Mouse (Mus musculus): ENCODE data around the gene Samd4. TPM values are rescaled to one million over a fixed set of nuclear protein-coding genes. Genes with fewer than 3 reads are reported as not detected.

Gene Samd4
- polyA plus RNA-seq, 1 experiment from 2014 or later = 0.34 TPM

DNA sequence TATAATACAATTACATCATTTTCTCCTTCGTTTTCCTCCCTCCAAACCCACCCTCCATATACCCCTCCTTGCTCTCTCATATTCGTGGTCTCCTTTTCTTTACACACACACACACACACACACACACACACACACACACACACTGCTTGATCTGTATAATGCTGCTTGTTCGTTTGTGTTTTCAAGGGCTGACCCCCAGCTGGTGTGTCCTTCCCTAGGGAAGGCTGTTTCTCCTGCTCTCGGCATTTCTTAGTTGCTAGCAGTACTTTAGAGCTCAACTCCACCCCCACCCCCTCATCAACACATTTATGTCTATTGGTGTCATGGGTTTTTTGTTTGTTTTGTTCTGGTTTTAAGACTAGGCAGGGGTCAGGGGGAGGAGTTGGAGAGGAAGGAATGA is 149.5 kb downstream of the Samd4 start:
- Histone ChIP-seq H3K9ac (replicated peaks) (no peak overlapping the region), H3K4me1 (ENCODE audit: insufficient read depth) (no peaks in the 10 kb centered on the region), H3K9me3 (ENCODE audit: low read length) (no peaks in the 10 kb centered on the region), H3K4me2 (ENCODE audit: low read depth, low read length) (no peak overlapping the region), H3K4me3 (ENCODE audit: low read depth, low read length) (no peak overlapping the region), H3K27ac (ENCODE audit: low read depth) (no peak overlapping the region), H3K36me3 (replicated peaks; ENCODE audit: insufficient read depth, low read length) (no peaks in the 10 kb centered on the region), H3K27me3 (ENCODE audit: insufficient read depth, low read length) (no peaks in the 10 kb centered on the region)
- ATAC-seq (no peak), DNase-seq (no peak)
- TF ChIP-seq EP300 (IDR thresholded peaks at IDR 0.05; ENCODE audit: low read depth) (no peak), CTCF (IDR thresholded peaks at IDR 0.05; ENCODE audit: low read depth) (no peak)
- 59% methylated on average over 4 of the region's 4 CpGs for WGBS (ENCODE audit: insufficient replicate concordance)

DNA sequence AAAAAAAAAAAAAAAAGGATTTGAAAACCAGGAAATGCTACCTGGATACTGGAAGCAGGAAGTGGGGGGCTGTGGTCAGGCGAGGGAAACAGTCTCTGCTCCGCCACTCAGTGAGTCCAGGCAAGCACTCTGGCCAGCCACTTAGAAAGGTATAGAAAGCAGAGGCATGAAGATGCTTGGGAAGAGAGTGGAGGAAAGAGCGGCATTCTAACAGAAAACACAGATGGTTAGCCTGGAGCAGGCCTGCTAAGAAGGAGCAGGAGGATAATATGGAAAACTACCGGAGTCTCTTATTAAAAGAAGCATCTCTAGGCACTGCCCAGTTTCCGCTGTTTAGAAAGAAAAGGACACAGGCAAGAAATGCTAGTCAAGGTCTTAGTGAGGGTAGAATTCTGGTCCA is 150.8 kb downstream of the Samd4 start:
- Histone ChIP-seq H3K9me3 (ENCODE audit: low read length) (no peaks in the 10 kb centered on the region), H3K4me1 (ENCODE audit: insufficient read depth) (no peaks in the 10 kb centered on the region), H3K36me3 (replicated peaks; ENCODE audit: insufficient read depth, low read length) (no peaks in the 10 kb centered on the region), H3K9ac (replicated peaks) (no peak overlapping the region), H3K4me3 (ENCODE audit: low read depth, low read length) (no peak overlapping the region), H3K4me2 (ENCODE audit: low read depth, low read length) (no peak overlapping the region), H3K27me3 (ENCODE audit: insufficient read depth, low read length) (no peaks in the 10 kb centered on the region), H3K27ac (ENCODE audit: low read depth) (no peak overlapping the region)
- no peak for TF ChIP-seq CTCF (IDR thresholded peaks at IDR 0.05; ENCODE audit: low read depth)
- TF ChIP-seq EP300 (IDR thresholded peaks at IDR 0.05; ENCODE audit: low read depth) = no peak
- WGBS (ENCODE audit: insufficient replicate concordance) = 69% methylated on average over 5 of the region's 5 CpGs
- ATAC-seq (no peak), DNase-seq (no peak)

DNA sequence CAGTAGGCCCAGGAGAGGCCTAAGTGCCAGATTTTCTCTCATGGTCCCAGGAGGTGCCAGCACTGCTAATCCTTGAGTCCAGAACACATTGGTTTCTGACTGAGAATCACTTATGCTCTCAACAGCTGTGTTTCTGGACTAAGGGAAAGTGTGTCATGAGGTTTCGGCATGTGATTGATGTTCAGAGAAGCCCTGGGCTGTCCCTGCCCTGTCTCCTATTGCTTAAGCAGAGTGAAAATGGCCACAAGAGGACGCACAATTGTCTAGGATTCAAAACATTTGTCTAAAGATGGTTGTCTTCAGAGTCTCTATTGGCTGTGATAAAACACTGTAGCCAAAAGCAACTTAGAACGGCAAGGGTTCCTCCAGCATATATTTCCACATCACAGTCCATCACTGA is 159.0 kb downstream of the Samd4 start:
- H3K9ac ChIP-seq (replicated peaks) = no peak overlapping the region
- no peak for ATAC-seq
- H3K4me2 ChIP-seq (ENCODE audit: low read depth, low read length) = no peak overlapping the region
- no peaks in the 10 kb centered on the region for H3K9me3 ChIP-seq (ENCODE audit: low read length)
- H3K36me3 ChIP-seq (replicated peaks; ENCODE audit: insufficient read depth, low read length) = no peaks in the 10 kb centered on the region
- H3K4me1 ChIP-seq (ENCODE audit: insufficient read depth) = no peaks in the 10 kb centered on the region
- H3K27me3 ChIP-seq (ENCODE audit: insufficient read depth, low read length) = no peaks in the 10 kb centered on the region
- no peak for DNase-seq
- WGBS (ENCODE audit: insufficient replicate concordance) = 76% methylated on average over 3 of the region's 3 CpGs
- TF ChIP-seq EP300 (IDR thresholded peaks at IDR 0.05; ENCODE audit: low read depth) (no peak), CTCF (IDR thresholded peaks at IDR 0.05; ENCODE audit: low read depth) (no peak)
- no peak overlapping the region for H3K4me3 ChIP-seq (ENCODE audit: low read depth, low read length)
- no peak overlapping the region for H3K27ac ChIP-seq (ENCODE audit: low read depth)

DNA sequence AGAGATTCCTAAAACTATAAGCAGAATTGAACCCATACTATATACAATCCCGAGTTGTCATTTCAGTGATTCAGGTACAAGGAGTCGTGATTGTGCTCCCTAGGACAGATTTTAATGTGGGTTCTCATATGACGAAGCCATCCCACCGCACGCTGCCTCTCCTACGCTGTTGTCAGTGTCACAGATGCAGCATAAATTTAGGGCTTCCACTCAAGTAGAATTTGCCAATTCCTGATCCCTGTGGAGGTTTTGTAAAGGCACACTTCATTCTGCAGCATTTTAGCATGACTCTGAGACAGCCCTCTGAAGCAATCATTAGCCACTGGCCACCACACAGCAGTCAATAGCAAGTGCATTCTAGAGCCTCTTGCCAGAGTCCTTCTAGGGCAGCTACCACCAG is 166.4 kb downstream of the Samd4 start:
- no peak for ATAC-seq
- no peak for TF ChIP-seq EP300 (IDR thresholded peaks at IDR 0.05; ENCODE audit: low read depth)
- no peak for TF ChIP-seq CTCF (IDR thresholded peaks at IDR 0.05; ENCODE audit: low read depth)
- H3K4me3 ChIP-seq (ENCODE audit: low read depth, low read length) = no peak overlapping the region

DNA sequence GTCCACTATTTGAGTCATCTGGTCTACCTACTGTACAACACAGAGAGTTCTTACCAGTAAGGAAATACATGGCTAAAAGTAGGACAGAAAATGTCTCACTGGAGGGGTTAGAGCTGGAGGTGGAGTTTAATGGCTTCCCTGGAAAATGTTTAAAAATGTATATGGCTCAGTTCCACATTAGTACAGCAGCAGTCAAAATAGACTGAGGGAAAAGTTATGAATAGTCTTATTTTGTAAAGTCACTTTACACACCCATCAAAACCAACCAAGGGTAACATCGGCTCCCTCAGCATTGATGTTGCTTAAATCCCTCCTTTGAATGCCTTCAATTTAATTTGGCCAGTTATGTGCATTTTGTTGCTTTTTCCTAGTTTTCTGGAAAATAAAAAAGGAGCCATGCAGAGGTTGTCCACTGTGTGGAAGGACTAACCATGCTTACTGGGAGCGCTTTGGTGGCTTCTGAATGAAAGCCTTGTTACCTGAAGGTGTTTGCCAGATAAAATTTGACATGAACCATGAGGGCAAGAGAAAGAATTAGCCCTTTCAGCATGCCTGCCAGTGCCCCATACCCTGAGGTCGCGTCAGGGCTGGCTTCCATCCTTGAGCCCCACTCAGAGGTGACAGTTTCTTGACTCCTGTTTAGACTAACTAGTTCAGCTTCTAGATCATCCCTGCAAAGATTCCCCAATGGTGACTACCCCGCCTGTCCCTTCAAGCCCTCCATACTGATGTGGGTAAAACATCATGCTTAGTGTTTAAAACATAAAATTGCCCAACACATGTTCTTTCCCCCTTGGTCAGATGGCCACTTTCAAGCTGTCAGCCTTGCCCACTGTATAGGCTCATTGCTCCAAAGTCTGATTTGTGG is 169.3 kb downstream of the Samd4 start:
- WGBS (ENCODE audit: insufficient replicate concordance) = 79% methylated on average over 5 of the region's 5 CpGs
- ATAC-seq (no peak), DNase-seq (no peak)
- TF ChIP-seq EP300 (IDR thresholded peaks at IDR 0.05; ENCODE audit: low read depth) = no peak
- no peak for TF ChIP-seq CTCF (IDR thresholded peaks at IDR 0.05; ENCODE audit: low read depth)
- Histone ChIP-seq H3K4me3 (ENCODE audit: low read depth, low read length) (no peak overlapping the region), H3K36me3 (replicated peaks; ENCODE audit: insufficient read depth, low read length) (no peaks in the 10 kb centered on the region), H3K27me3 (ENCODE audit: insufficient read depth, low read length) (no peaks in the 10 kb centered on the region), H3K9ac (replicated peaks) (no peak overlapping the region), H3K27ac (ENCODE audit: low read depth) (no peak overlapping the region), H3K9me3 (ENCODE audit: low read length) (no peaks in the 10 kb centered on the region), H3K4me2 (ENCODE audit: low read depth, low read length) (no peak overlapping the region), H3K4me1 (ENCODE audit: insufficient read depth) (no peaks in the 10 kb centered on the region)

More for the DNA sequence above, 166.4 kb downstream of the Samd4 start:
- Histone ChIP-seq H3K9me3 (ENCODE audit: low read length) (no peaks in the 10 kb centered on the region), H3K27ac (ENCODE audit: low read depth) (no peak overlapping the region), H3K4me1 (ENCODE audit: insufficient read depth) (no peaks in the 10 kb centered on the region), H3K4me2 (ENCODE audit: low read depth, low read length) (no peak overlapping the region), H3K27me3 (ENCODE audit: insufficient read depth, low read length) (no peaks in the 10 kb centered on the region), H3K36me3 (replicated peaks; ENCODE audit: insufficient read depth, low read length) (no peaks in the 10 kb centered on the region), H3K9ac (replicated peaks) (no peak overlapping the region)
- no peak for DNase-seq
- WGBS (ENCODE audit: insufficient replicate concordance) = 80% methylated on average over 6 of the region's 6 CpGs

DNA sequence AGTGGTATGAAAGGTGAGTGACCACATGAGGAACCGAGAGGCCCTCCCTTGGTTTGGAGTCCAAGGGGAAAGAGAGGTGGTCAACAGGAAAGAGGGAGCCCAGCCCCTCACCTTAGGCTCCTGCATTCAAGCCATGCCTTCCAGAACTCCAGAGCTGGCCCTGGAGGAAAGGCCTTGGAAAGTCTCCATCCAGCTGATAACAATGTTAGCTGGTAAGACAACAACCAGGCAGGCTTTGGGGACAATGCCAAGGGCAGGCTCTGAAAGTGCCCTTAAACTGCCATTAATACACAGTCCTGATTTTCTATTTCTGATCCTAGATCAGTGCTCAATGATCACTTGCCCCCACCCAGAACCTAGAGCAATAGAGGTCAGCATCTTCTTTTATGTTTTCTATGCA is 170.4 kb downstream of the Samd4 start:
- Histone ChIP-seq H3K9me3 (ENCODE audit: low read length) (no peaks in the 10 kb centered on the region), H3K9ac (replicated peaks) (no peak overlapping the region), H3K27ac (ENCODE audit: low read depth) (no peak overlapping the region), H3K27me3 (ENCODE audit: insufficient read depth, low read length) (no peaks in the 10 kb centered on the region), H3K4me3 (ENCODE audit: low read depth, low read length) (no peak overlapping the region), H3K4me1 (ENCODE audit: insufficient read depth) (no peaks in the 10 kb centered on the region), H3K36me3 (replicated peaks; ENCODE audit: insufficient read depth, low read length) (no peaks in the 10 kb centered on the region), H3K4me2 (ENCODE audit: low read depth, low read length) (no peak overlapping the region)
- TF ChIP-seq EP300 (IDR thresholded peaks at IDR 0.05; ENCODE audit: low read depth) (no peak), CTCF (IDR thresholded peaks at IDR 0.05; ENCODE audit: low read depth) (no peak)
- no peak for DNase-seq
- WGBS (ENCODE audit: insufficient replicate concordance) = 52% methylated on average over 1 of the region's 1 CpGs
- no peak for ATAC-seq
